Mouse (Mus musculus) liver, embryonic 11.5 days (tissue): ENCODE data around the gene Ube2f. TPM values are rescaled to one million over a fixed set of nuclear protein-coding genes. Genes with fewer than 3 reads are reported as not detected.
A peak's percentile ranks its signal among the peaks of the same experiment; 100 is the strongest.

Experiments used
- ATAC-seq: fragments of 200-750 bp; cut with Nextera tagmentation; replicated peaks from 2 replicates; pipeline ENCODE4 v1.8.0; 2017; ENCODE audit warnings: moderate number of reproducible peaks, mild to moderate bottlenecking, moderate TSS enrichment, moderate library complexity; ENCODE audit not compliant: low FRiP score
- DNase-seq: peaks from one replicate; pipeline ENCODE4 v3.0.0-alpha.2; 2017; ENCODE audit warnings: low spot score
- H3K27ac ChIP-seq: fragments of 300-500 bp; sonication (generic); 2 replicates; pipeline ENCODE4 v1.5.1; 2014; ENCODE audit warnings: mild to moderate bottlenecking, low read depth, low read length, control low read depth
- H3K27me3 ChIP-seq: fragments of 300-500 bp; sonication (generic); replicated peaks from 2 replicates; pipeline ENCODE4 v1.6.1; 2014; ENCODE audit warnings: low read length, mixed read lengths; ENCODE audit not compliant: control insufficient read depth, insufficient read depth
- H3K36me3 ChIP-seq: fragments of 300-500 bp; sonication (generic); 2 replicates; pipeline ENCODE4 v1.6.1; 2014; ENCODE audit warnings: mild to moderate bottlenecking, low read length, moderate library complexity, mixed read lengths; ENCODE audit not compliant: control insufficient read depth, insufficient read depth
- H3K4me1 ChIP-seq: fragments of 300-500 bp; sonication (generic); replicated peaks from 2 replicates; pipeline ENCODE4 v1.6.1; 2014; ENCODE audit warnings: low read length, mixed read lengths; ENCODE audit not compliant: control insufficient read depth, insufficient read depth
- H3K4me2 ChIP-seq: fragments of 300-500 bp; sonication (generic); 2 replicates; pipeline ENCODE4 v1.6.1; 2014; ENCODE audit warnings: mild to moderate bottlenecking, control low read depth, moderate library complexity
- H3K4me3 ChIP-seq: fragments of 300-500 bp; sonication (generic); 2 replicates; pipeline ENCODE4 v1.5.1; 2014; ENCODE audit warnings: low read depth, low read length, control low read depth
- H3K9ac ChIP-seq: fragments of 300-500 bp; sonication (generic); 2 replicates; pipeline ENCODE4 v1.6.1; 2014; ENCODE audit warnings: low read depth, low read length, control low read depth
- H3K9me3 ChIP-seq: fragments of 300-500 bp; sonication (generic); 2 replicates; pipeline ENCODE4 v1.6.1; 2016; ENCODE audit warnings: low read length, inconsistent platforms, mixed read lengths; ENCODE audit not compliant: control insufficient read depth
- WGBS: fragments of 180-500 bp; shearing (Covaris S2); extraction: QIAGEN DNeasy Blood & Tissue Kit; methylation state at CpG from one replicate; pipeline ENCODE4 v1.1.7; 2014; 5-methylcytosine and 5-hydroxymethylcytosine counted together
- polyA plus RNA-seq: library from polyadenylated mRNA; unstranded; fragments of >200 nt; fragmentation: Nextera tagmentation; extraction: Ambion mirVana; gene quantifications from 2 replicates; pipeline ENCODE4 v1.2.1, GENCODE M21; 2014

Ube2f gene
- polyA plus RNA-seq, 1 experiment from 2014 or later, result 78.5 TPM

GRCm38 (mm10) chr1:91312273-91312672 lies 62.2 kb downstream of the Ube2f start:
- Histone ChIP-seq H3K4me2 (no peak overlapping the region), H3K4me1 (no peaks in the 10 kb centered on the region), H3K27me3 (no peaks in the 10 kb centered on the region), H3K4me3 (no peak overlapping the region), H3K9ac (no peak overlapping the region), H3K9me3 (no peaks in the 10 kb centered on the region), H3K36me3 (peaks cover 28% of the 10 kb centered on the region), H3K27ac (no peak overlapping the region)
- 91% methylated on average over 4 of the region's 4 CpGs for WGBS
- no peak for ATAC-seq
- no peak for DNase-seq

GRCm38 (mm10) chr1:91313251-91313650 lies 63.1 kb downstream of the Ube2f start:
- Histone ChIP-seq H3K4me3 (no peak overlapping the region), H3K9ac (no peak overlapping the region), H3K27me3 (no peaks in the 10 kb centered on the region), H3K36me3 (peaks cover 22% of the 10 kb centered on the region; the same call in 1 of the 2 replicates), H3K9me3 (no peaks in the 10 kb centered on the region), H3K4me2 (no peak overlapping the region), H3K4me1 (no peaks in the 10 kb centered on the region), H3K27ac (no peak overlapping the region)
- no peak for ATAC-seq
- no peak for DNase-seq
- 65% methylated on average over 5 of the region's 5 CpGs for whole genome bisulfite sequencing

- Histone ChIP-seq H3K4me2 (no peak overlapping the region), H3K9ac (no peak overlapping the region), H3K27me3 (no peaks in the 10 kb centered on the region), H3K36me3 (no peaks in the 10 kb centered on the region), H3K4me1 (peaks cover 10% of the 10 kb centered on the region), H3K4me3 (no peak overlapping the region), H3K9me3 (no peaks in the 10 kb centered on the region), H3K27ac (no peak overlapping the region)
- 79% methylated on average over 6 of the region's 6 CpGs for WGBS
- DNase-seq (no peak), ATAC-seq (no peak)
These were observed 67.6 kb downstream of the Ube2f start for GRCm38 (mm10) chr1:91317656-91318055.

GRCm38 (mm10) chr1:91321760-91322438 lies 71.8 kb downstream of the Ube2f start, which contains the start of gene Espnl:
Gene Espnl (plus strand): TSS chr1:91322075.
- DNase-seq, result peak; percentile 49
- peaks cover 10% of the 10 kb centered on the region for H3K4me1 ChIP-seq
- H3K36me3 ChIP-seq, result no peaks in the 10 kb centered on the region
- 50% methylated on average over 19 of the region's 19 CpGs for WGBS
- H3K9me3 ChIP-seq, result no peaks in the 10 kb centered on the region
- H3K27ac ChIP-seq, result no peak within 1 kb of the TSS
- peak; percentile 63 for ATAC-seq
- no peak within 1 kb of the TSS for H3K4me3 ChIP-seq
- no peak within 1 kb of the TSS for H3K9ac ChIP-seq
- no peaks in the 10 kb centered on the region for H3K27me3 ChIP-seq
- H3K4me2 ChIP-seq, result no peak within 1 kb of the TSS

GRCm38 (mm10) chr1:91324646-91325045 lies 74.5 kb downstream of the Ube2f start:
- no peak for DNase-seq
- no peaks in the 10 kb centered on the region for H3K36me3 ChIP-seq
- no peak overlapping the region for H3K4me3 ChIP-seq
- no peak overlapping the region for H3K9ac ChIP-seq
- no peak overlapping the region for H3K27ac ChIP-seq
- no peak overlapping the region for H3K4me2 ChIP-seq
- H3K27me3 ChIP-seq, result no peaks in the 10 kb centered on the region
- 78% methylated on average over 2 of the region's 2 CpGs for WGBS
- no peaks in the 10 kb centered on the region for H3K9me3 ChIP-seq
- H3K4me1 ChIP-seq, result peaks cover 10% of the 10 kb centered on the region
- no peak for ATAC-seq

- H3K27ac ChIP-seq, result no peak overlapping the region
These were observed 75.5 kb downstream of the Ube2f start for GRCm38 (mm10) chr1:91325488-91326042.

GRCm38 (mm10) chr1:91332102-91332501 lies 82.0 kb downstream of the Ube2f start:
- no peaks in the 10 kb centered on the region for H3K9me3 ChIP-seq
- no peak overlapping the region for H3K9ac ChIP-seq
- H3K36me3 ChIP-seq, result no peaks in the 10 kb centered on the region
- no peak overlapping the region for H3K27ac ChIP-seq
- H3K4me2 ChIP-seq, result no peak overlapping the region
- DNase-seq (no peak), ATAC-seq (no peak)
- 0 out of 2 replicates have a peak, but pooled peaks cover 6% of the 10 kb centered on the region for H3K4me1 ChIP-seq
- 51% methylated on average over 4 of the region's 4 CpGs for WGBS
- H3K27me3 ChIP-seq, result no peaks in the 10 kb centered on the region
- H3K4me3 ChIP-seq, result no peak overlapping the region

More at GRCm38 (mm10) chr1:91325488-91326042, 75.5 kb downstream of the Ube2f start:
- Histone ChIP-seq H3K27me3 (no peaks in the 10 kb centered on the region), H3K4me1 (peaks cover 10% of the 10 kb centered on the region), H3K9me3 (no peaks in the 10 kb centered on the region), H3K36me3 (no peaks in the 10 kb centered on the region), H3K4me3 (no peak overlapping the region), H3K4me2 (no peak overlapping the region), H3K9ac (no peak overlapping the region)
- 71% methylated on average over 4 of the region's 4 CpGs for WGBS
- no peak for ATAC-seq
- DNase-seq, result no peak

- Histone ChIP-seq H3K9me3 (no peaks in the 10 kb centered on the region), H3K4me2 (no peak overlapping the region), H3K4me3 (no peak overlapping the region), H3K4me1 (0 out of 2 replicates have a peak, but pooled peaks cover 6% of the 10 kb centered on the region), H3K9ac (no peak overlapping the region), H3K27ac (no peak overlapping the region), H3K27me3 (no peaks in the 10 kb centered on the region; the same call in 1 of the 2 replicates), H3K36me3 (no peaks in the 10 kb centered on the region)
- no peak for DNase-seq
- no peak; the same call in 1 of the 2 replicates for ATAC-seq
These were observed 83.5 kb downstream of the Ube2f start for GRCm38 (mm10) chr1:91333582-91333981.

GRCm38 (mm10) chr1:91337355-91337754 lies 87.3 kb downstream of the Ube2f start:
- DNase-seq (no peak), ATAC-seq (no peak)
- WGBS, result 73% methylated on average over 7 of the region's 7 CpGs
- Histone ChIP-seq H3K27me3 (peaks cover 16% of the 10 kb centered on the region), H3K27ac (no peak overlapping the region), H3K9me3 (no peaks in the 10 kb centered on the region), H3K36me3 (no peaks in the 10 kb centered on the region), H3K4me1 (0 out of 2 replicates have a peak, but pooled peaks cover 6% of the 10 kb centered on the region), H3K4me3 (no peak overlapping the region), H3K4me2 (no peak overlapping the region), H3K9ac (no peak overlapping the region)
